Mouse (Mus musculus) neutrophil, adult 5-6 weeks (primary cell): ENCODE results near the gene Rbm38. TPM values are rescaled to one million over a fixed set of nuclear protein-coding genes. Genes with fewer than 3 reads are reported as not detected.
A peak's percentile ranks its signal among the peaks of the same experiment; 100 is the strongest.

ENCODE experiments used
- ATAC-seq: fragments of 151-379, 151-347 bp; 2 replicates; pipeline ENCODE4 v1.8.0; 2017; ENCODE audit warnings: mild to moderate bottlenecking, moderate TSS enrichment; ENCODE audit not compliant: insufficient number of reproducible peaks, poor library complexity, low FRiP score, severe bottlenecking; ENCODE audit errors: extremely low read depth
- total RNA-seq: library from RNA; stranded (forward); fragments of 200-1000 nt; gene quantifications from 2 replicates; pipeline ENCODE4 v1.2.3, GENCODE M21; 2017

Gene Rbm38
- total RNA-seq, 1 experiment from 2014 or later, result 90.4 TPM

DNA sequence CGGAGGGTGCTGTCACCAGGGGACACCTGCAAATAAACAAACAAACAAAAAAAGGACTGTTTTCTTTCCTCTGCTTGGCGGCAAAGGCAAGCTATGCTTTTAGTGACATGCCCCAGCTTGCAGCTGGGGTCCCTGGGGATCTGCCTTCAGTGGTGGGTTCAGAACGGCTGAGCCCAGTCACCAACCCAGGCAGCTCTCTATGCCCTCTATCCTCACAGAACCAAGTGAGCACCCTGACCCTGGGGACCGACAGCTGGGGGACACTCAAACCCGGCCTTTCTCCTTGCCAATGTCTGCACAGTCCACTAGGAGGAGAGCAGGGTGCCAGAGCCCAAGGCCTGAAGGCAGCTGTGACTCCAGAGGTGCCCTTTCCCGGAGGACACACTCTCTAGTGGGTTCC, 29.5 kb downstream of the Rbm38 start:
- ATAC-seq, result no peak

DNA sequence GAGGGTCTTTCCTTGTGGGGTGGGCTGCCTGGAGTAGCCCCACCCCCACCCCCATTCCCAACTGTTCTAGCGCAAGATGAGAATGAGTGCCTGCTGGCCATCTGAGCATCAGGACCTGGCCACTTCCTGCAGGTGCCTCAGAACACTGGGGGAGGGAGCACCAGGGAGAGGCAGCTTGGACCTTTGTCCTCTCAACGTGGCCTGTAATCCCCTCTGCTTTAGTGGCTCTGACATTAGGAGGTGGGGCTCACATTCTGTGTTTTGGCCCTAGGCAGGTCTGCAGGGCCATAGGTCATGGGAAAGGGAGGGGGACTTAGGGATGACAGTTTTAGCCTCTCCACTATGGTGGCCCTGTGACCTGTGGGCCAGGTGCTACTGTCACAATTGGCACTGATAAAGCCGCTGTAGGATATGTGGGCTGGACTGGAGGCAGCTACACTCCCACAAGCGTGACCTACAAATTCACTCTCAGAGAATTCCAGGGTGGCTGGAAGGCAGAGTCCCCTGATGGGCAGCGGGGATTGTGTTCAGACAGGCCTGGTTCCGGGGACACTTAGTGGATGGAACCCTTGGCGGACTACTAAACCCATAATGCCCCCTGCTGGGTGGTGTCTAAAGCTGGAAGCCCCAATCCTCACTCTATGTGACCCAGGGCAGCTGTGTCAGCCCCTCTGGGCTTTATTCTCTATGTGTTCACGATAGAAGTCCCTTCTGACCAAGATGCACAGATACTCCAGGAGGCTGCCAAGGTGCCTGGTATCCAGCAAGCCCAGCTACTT, 30.5 kb downstream of the Rbm38 start:
- no peak for ATAC-seq

DNA sequence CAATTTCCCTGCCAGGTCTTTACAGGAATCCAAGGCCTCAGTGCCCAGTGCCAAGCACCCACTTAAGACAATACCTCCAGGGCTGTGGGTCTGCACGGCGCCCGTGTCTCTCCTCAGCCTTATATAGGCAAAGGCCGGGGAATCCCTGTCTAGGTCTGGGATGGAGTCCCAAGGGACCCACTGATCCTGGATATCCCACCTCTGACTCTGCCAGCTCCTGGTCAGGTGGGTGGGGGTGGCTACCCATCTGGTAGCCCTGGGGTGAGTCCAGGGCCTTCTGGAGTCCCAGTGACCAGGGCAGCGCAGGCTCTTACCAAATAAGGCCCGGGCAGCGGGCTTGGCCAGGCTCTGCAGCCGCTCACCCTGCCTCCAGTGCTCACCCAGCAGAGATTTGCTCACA, 32.6 kb downstream of the Rbm38 start:
- no peak for ATAC-seq

DNA sequence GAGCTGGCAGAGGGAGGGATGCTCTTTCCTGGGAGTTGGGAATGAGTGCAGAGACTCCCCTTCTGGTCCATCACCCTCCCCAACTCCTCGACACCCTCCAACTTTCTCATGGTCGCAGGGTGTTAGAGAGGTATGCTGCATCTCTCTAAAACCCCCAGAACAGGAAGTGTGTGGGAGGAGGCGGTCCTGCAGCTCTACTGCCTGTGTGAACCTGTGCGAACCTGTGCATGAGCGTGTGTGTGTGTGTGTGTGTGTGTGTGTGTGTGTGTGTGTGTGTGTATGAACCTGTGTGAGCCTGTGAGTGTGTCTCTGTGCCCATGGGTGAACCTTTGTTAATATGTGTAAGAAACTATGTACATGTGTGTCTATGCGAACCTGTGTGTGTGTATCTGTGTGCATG, 33.5 kb downstream of the Rbm38 start:
- peak; percentile 67 for ATAC-seq

DNA sequence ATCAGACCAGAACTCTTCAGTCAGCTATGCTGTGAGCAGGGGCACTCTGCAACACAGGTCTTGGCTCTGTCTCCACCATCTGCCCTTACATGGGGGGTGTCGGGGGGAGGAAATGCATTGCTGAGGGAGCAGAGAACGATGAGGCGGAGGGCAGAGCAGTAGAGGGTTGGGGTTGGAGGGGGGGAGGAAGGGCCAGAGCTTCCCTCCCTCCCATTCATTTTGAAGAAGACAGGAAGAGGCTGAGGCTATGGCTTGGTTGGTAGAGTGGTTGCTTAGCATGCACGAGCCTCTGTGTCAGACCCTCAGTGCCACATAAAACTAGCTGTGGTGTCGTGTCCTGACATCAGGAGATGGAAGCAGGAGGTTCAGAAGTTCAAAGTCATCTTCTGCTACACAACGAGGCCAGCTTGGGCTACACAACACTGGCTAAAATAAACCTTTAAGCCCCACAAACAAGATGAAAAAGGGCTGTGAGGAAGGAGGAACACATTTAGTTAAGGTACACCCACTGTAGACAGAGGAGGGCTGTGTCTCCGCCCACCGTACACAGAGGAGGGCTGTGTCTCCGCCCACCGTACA, 36.1 kb downstream of the Rbm38 start:
- peak; percentile 20; the same call in 1 of the 2 replicates for ATAC-seq

DNA sequence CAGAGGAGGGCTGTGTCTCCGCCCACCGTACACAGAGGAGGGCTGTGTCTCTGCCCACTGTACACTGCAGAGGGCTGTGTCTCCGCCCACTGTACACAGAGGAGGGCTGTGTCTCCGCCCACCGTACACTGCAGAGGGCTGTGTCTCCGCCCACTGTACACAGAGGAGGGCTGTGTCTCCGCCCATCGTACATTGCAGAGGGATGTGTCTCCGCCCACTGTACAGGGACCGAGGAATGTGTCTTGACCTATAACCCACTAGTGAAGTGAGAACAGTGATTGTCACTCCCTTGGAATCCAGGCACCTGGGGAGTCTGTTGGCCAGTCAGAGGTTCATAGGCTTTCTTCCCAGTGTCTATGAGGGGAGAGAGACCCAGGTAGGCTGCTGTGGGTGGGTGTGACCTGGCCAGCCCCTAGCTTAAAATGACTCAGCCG, 36.6 kb downstream of the Rbm38 start:
- ATAC-seq, result no peak; the same call in 1 of the 2 replicates

DNA sequence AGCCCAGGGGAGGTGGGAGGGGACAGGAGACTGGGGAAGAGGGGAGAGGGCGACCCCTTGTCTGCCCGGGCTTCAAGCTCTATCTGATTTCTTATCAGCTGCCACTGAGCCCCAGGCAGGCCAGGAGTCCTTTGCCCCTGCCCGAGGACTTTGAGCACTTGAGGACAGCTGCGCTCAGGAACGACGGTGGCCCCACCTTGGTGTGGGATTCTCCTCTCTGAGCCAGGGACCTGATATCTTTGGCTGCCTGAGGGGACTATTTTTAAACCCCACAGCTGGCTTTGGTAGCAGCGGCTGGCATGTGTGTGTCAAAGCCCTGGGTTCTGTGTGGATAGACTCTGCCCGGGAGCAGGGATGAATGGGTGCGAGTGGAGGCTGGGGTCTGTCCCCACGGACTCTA, 37.3 kb downstream of the Rbm38 start:
- ATAC-seq, result no peak

DNA sequence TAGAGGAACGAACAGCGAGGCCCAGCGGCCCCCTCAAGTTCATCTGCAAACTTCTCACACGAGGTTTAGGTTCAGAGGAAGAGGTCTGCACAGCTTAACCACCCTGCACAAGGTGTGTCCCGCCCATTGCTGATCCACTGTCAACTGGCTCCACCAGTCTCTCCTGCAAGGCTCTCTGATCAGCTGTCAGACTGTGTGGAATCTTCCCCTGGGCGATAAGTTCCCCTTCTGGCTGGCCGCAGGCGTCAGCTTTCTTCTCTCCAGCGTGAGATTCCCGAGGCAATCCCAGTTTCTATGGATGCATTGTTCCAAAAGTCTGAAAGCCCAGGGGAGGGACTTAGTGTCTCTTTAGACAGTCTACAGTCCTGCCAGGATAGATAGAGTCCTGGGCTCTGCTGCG, 38.0 kb downstream of the Rbm38 start:
- no peak for ATAC-seq

DNA sequence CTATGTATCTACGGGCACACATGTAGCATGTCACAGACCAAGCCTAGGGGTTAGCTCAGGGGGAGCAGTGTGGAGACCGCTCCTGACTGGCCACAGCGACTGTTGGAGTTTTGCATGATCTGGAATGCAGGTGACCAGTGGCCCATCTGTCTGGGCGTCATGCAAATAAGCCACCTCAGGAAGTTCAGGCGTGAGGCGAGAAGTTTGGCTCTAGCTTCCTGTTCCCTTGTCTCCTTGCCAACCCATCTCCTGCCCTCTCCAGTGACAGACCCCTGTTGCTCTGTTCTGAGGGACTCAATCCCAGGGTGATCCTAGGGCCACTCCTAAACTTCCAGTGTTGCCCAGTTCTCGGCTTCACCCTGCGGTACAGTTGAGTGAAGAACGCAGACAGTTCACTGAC, 40.2 kb downstream of the Rbm38 start:
- ATAC-seq, result no peak

DNA sequence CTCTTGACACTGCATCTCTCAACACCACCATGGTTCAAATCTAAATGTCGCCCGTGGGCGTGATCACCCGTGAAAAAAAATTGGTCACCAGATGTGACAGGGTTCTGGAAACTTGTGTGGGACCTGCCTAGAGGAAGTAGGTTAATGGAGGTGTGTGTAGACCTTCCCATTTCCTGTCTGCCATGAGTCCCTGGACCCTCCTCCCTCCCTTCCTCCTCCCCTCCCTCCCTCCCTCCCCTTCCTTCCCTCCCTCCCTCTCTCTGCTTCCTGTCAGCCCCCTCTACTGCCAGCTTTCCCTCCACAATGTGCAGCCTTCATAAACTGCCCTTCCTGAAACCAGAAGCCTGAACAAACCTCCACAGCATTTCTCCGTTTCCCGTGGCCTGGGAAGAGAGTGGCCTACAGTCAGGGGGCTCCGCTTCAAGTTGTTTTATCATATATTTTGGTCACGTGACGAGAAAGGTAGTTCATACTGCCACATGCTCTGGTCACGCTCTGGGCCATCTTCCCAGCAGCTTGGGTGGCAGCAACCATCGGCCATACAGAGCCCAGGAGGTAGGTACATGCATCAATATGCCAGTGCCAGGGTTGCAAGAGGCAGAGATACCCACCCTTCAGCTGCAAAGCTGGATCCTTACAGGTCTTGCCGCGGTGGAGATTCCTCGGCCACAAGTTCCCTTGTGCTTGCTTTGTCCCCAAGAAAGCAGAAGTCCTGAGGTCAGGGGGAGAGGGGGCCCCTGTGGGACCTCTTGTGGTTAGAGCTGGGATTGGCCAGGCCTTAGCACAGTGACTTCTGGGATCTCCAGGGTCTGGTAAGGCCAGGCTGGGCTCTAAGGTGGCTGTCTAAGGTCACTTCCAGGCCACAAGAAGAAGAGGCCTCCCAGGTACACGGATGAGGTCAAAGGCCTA, 41.4 kb downstream of the Rbm38 start:
- ATAC-seq, result peak; percentile 83

DNA sequence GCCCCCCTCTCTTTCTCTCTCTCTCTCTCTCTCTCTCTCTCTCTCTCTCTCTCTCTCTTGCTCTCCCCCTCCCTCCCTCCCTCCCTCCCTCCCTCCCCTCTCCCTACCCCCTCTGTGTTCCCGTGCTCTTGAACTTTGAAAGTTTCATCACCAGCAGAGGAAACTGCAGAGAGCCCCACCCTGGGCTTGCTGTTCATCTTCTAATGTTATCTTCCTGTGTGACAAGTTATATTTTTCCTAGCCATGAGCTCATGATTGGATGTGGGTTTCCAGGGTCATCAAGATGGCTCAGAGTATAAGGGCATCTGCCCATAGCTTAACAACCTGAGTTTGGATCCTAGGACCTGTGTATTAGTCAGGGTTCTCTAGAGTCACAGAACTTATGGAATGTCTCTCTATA, 42.9 kb downstream of the Rbm38 start:
- ATAC-seq, result no peak

DNA sequence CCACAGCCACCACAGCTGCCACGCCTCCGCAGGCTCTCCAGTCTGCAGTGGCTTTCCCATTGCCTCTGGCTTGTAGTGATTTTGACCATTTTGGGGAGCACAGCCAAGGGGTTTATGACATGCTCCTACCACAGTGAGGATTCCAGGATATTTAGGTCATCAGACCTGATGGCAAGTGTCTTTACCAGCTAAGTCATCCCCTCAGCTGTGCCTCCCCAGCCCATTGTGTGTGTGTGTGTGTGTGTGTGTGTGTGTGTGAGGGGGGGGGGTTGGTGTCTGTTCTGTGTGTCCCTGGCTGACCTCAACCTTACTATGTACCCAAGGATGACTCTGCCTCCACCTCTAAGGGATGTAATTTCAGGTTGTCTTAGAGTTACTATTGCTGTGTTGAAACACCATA, 44.6 kb downstream of the Rbm38 start:
- ATAC-seq, result no peak

DNA sequence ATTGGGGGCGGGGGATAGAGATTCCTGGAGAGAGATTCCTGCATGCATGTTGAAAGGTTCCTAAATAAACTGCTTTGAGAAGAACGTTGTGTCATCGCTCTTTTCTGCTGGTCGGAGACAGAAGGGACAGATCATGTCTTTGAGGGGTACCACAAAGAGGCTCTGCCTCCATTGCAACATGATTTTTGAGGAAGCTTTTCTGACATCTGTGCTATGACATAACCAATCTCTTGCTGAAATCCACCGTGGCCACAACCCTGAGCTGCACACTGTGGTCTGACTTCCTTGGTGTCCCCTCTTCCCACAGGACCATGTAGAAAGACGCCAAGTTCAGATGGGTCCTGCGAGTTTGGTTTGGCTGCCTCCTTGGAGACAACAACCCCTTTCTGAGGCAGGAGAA, 52.6 kb downstream of the Rbm38 start:
- peak; percentile 94 for ATAC-seq

DNA sequence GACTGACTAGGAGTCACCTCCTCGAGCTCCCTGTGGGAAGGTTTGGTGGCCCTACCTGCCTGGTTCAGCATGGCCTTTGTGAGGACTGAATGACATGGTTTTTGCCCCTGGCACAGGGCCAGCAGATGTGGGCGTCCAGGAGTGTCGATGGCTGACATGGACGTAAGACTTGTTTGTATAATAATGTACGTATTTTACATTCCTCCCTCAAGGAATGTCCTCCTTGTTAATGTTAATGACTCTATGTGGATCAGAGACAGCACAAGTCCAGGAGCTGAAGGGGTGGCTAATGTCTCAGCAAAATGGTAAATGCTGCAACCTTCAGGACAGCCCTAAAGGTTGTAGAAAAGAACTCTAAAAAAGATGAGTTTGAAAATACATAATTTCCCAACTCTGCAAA, 53.4 kb downstream of the Rbm38 start:
- no peak for ATAC-seq

DNA sequence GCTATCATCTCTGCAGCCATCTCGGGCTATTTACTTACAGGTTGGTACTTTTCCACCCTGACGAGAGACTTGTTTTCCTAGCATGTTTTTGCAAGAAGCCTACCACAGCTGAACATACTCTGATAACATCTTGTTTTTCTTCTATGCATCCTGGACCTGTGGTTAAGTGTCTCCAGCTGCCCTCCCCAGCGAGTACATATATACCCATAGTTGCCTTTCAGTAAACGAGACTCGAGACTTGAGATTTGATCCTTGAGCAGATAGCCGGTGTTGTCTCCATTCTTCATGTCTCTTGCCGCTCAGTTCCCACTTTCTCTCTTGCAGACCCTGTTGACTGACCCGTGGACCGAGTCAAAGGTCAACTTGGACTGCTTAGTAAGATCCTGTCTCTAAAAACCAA, 56.6 kb downstream of the Rbm38 start:
- ATAC-seq, result no peak

DNA sequence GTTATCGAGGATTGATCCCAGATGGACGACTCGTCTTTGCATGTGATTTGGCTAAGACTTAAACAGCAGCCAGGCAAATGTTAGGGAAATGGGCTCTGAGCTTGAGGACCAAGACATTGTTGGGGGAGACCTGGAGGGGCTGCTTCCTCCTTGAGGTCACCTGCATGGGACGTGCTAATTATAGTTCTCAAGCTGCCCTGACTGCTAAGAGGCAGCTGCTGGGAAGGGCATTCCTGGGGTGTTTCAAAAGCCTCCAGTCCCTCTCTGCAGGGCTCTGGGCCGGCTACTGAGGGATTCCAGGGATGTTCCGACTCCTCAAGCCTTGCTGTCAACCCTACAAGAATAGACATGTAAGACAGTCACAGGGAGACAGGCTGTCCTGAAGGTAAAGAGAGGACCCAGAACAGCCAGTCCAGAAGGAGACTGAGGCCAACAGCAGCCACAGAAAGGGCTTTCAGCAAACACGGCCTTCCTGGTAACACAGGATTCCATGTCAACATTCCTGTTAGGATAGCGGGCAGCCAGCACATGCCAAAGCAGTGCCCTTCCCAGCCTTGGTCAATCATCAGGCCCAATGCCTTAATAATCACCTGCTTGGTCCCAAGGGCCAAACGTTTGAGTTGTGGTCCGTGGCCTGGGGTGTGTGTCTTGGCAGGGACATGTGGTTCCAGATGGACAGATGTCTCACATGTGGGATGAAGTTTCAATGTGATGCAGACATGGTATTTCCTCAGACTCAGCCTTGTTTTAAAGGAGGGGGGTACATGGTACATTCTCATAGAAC, 59.7 kb downstream of the Rbm38 start:
- ATAC-seq, result no peak

DNA sequence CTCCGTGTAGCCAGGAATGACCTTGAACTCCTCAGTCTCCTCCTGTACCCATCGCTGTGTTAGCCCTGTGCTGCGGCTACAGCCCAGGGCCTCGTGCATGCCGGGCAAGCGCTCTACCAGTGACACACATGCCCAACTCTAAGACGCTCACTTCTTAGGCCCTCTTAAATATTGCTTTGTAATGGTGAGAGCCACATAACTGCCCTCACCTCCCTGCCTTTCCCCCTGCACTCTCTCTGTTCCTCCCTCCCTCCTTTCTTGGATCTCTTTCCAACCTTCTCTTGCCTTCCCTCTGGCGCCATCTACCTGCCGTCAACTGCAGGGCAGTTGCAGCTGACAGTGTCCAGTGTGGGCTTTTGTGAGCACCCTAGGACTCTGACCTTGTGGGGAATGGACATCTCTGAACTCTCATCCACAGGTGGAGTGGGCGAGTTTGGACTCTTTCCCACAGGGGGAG, 60.5 kb downstream of the Rbm38 start:
- peak; percentile 71 for ATAC-seq

DNA sequence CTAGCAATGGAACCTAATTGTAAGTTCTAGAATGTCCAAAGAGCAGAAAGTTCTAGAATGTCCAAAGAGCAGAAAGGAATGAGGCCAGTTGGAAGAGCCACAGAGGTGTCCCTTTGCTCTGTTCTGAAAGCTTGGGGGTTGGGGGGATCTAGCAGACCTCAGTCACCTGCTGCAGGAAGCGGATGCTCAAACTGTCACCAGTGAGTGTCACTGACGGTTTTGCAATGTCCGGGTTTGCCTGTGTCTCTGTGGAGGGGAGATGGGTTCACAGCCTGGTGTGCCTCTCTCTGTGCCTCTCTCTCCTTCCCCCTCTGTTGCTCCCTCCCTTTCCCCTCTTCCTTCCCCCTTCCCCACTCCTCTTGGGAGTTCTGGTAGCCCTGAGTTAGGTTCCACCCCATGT, 62.4 kb downstream of the Rbm38 start:
- ATAC-seq, result no peak

DNA sequence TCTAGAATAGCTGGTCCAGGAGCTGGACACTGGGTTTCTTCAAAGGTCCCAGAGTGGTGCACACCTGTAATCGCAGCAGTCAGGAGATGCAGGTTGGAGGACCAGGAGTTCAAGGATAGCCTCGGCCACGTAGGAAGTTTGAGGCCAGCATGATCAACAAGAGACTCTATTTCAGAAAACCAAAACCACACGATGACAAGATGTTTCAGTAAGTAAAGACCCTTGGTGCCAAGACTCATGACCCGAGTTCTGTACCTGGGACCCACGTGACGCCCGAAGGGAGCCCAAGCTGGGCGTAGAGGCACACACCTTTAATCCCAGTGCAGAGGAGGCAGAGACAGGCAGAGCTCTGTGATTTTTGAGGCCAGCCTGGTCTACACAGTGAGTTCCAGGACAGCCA, 62.8 kb downstream of the Rbm38 start:
- no peak for ATAC-seq
